Mouse (Mus musculus): ENCODE results near the gene Msl1.
"Not testable (repeated sequence)": the region's sequence is repeated elsewhere in the genome, so short reads cannot be mapped to it uniquely, and the experiment has no call there.

The Msl1 gene

GRCm38 (mm10) chr11:98797909-98798308 is 2.6 kb downstream of the Msl1 start:
- DNase-seq = no peak

GRCm38 (mm10) chr11:98804605-98805004 is 9.3 kb downstream of the Msl1 start, which contains the start of gene Casc3:
Gene Casc3, plus strand, starts transcription at chr11:98804905.
- DNase-seq = no peak

DNA sequence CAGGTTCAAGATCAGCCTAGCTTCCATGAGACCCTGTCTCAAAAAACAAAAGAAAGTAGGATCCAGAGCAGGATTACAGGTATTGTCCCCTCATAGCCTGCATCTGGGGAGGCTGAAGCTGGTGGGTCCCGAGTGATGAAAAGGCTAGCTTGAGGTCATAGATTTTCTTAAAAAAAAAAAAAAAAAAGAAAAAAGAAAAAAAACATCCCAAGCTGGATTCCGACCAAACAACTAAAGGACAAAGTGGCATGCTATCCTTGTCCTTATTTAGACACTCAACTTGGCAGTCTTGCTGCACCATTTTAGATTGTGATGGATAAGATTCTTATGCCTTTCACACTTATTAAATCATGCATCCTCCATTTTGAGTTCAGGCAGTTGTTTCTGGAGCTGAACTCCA is 13.1 kb downstream of the Msl1 start:
- DNase-seq = no peak

DNA sequence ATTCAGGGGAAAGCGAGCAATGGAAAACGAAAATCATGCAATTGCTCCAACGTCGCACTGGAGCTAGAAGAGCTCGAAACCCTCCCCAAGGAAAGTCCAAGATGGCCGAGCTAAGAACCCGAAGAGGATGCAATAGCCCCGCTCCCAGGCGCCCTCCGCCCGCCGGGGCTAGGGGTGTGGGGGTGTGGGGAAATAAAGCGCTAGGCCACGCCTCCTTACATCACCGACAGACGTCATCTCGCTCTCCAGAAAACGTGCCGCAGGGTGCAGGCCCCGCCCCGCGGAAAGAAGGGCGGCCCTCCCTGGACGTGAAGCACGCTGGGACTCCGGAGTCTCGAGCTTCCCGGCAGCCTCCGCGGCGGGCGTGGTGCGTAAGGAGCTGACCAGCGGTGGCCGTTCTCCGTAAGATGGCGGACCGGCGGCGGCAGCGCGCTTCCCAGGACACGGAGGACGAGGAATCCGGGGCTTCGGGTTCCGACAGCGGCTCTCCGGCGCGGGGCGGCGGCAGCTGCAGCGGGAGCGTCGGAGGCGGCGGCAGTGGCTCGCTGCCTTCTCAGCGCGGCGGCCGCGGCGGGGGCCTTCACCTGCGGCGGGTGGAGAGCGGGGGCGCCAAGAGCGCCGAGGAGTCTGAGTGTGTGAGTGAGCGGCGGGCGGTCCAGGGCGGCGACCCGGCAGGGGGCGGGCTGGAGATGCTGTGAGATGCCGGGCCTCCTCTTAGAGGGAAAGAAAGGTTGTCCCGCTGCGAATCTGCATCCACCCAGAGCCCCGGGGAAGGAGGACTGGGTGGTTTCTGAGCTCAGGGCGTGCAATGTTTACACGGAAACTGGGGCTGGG is 14.4 kb downstream of the Msl1 start:
- peak; percentile 99 for DNase-seq

DNA sequence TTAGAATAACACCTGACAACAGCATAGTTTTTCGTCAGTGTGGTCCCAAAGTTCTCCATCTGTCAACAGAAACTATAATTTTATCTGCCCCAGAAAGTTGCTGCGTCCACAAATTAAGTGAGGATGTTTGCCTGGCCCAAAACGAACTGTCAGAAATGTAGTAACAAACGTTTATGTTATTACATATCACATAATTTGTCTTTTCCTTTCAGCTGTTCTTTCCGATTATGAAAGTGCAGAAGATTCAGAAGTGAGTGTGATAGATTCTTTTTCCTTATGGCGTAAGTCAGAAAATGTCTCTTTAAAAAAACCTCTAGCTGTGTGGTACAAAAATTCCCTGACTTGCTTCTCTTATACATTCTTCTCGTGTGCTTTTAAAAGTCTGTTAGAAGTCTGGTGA is 15.4 kb downstream of the Msl1 start:
- DNase-seq = no peak

GRCm38 (mm10) chr11:98816706-98817239 is 21.5 kb downstream of the Msl1 start:
- DNase-seq = no peak

GRCm38 (mm10) chr11:98820968-98821367 is 25.7 kb downstream of the Msl1 start:
- DNase-seq = no peak

DNA sequence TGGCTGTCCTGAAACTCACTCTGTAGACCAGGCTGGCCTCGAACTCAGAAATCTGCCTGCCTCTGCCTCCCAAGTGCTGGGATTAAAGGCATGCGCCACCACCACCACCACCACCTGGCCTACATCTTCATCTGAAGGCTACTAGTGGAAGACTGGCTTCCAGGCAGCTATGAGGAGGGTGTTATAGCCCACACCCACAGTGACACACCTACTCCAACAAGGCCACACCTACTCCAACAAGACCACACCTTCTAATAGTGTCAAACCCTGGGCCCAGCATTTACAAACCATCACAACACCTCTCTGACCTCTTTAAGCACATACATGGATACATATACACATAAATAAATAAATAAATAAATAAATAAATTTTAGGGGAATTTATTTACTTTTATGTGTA is 30.8 kb downstream of the Msl1 start:
- not testable (repeated sequence) for DNase-seq

GRCm38 (mm10) chr11:98827877-98828276 is 32.6 kb downstream of the Msl1 start:
- no peak for DNase-seq

GRCm38 (mm10) chr11:98829091-98829775 is 33.9 kb downstream of the Msl1 start:
- DNase-seq = peak; percentile 74

DNA sequence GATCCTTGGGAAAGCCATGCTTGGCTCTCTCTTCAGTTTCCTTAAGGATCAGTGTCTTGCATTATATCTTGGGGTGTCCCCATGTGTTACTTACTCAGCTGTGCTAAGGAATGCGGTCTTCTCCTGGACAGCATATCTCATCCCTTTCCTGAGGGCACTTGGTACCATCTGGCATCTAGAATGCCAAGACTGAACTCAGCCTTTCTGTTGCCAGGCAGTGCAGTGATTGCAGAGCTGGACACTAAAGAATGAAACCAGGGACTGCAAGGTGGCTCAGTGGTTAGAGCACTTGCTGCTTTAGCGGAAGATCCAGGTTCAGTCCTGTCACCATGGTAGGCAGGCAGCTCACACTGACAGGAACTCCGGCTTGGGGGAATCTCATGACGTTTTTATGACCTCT is 34.6 kb downstream of the Msl1 start:
- peak; percentile 65 for DNase-seq

DNA sequence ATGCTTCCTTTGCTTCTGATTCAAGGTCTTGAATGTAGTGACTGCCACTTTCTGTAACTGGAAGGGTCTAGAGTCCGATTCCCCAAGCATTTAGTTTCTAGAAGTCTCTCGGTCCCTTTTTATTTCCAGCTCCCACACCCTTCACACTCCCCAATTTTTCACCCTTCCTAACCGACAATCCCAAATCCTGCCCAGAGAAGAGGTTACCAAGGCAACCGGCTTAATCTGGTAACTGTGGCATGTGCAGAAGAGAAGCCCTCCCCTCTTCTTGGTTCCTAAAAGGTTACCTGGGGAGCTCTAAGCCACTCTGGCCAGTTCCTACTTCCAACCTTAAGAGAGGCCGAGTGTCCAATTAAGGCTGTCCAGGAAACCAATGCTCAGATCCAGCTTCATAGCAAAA is 40.0 kb downstream of the Msl1 start:
- DNase-seq = no peak

DNA sequence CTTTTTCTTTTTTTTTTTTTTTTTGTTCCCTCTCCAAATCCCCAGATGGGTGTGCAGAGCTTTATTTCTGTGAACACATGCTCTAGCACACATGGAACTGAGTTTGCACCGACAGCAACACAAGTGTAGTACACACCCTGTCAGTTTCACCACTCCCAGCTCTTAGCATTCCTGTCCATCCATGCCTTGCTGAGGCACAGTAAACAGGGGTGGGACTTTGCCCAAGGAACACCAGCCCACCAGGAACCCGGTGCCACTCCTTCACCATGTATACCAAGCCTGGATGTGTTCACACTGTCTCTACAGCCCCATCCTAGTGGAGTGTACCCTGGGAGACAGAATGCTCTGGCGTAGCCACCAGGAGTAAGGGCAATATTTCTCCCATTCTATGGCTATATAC is 40.4 kb downstream of the Msl1 start:
- no peak for DNase-seq

DNA sequence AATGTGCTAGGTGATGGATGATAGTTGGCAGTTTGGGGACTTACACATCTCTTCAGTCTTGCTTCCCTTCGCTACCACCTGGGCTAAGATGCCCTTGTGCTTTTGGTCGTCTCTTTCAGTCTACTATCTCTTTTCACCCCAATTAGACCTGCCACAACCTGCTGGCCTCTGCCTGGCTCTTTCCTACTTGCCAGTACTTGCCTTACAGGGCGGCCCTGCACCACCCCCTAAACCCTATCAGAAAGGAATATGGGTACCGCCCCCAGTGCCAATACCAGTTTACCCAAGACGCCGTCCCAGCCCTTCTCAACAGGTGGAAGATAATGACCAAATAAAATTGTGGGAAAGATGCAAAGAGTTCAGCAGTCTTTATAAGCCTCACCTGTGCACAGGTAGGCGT is 40.8 kb downstream of the Msl1 start:
- DNase-seq = no peak

DNA sequence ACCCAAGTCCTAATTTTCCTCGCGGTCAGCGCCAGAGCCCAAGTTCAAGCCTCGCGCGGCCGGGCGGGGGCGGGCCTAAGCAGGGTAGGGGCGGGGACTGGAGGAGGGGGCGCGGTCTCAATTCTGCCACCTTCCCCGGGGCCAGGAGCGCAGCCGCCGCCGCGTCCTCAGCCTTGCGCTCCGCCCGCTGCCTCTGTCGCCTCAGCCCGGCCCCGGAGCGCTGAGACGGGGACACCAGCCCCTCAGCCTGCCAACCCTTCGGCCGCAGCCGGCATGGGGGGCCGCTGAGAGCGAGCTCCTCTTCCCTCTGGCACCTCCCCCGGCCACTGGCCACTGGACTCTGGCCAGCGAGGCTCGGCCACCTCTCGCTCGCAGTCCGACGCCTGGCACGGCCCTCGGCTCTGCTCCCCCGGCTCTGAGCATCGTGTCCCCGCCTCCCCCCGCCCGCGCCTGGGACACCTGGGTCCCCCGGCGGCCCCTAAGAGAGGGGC is 41.4 kb downstream of the Msl1 start, which contains the start of gene Rapgefl1:
Gene Rapgefl1 (plus strand): TSS at position 135 of the 491 bp plus-strand sequence.
- peak; percentile 85 for DNase-seq

GRCm38 (mm10) chr11:98837231-98837704 is 42.0 kb downstream of the Msl1 start:
- peak; percentile 57 for DNase-seq

DNA sequence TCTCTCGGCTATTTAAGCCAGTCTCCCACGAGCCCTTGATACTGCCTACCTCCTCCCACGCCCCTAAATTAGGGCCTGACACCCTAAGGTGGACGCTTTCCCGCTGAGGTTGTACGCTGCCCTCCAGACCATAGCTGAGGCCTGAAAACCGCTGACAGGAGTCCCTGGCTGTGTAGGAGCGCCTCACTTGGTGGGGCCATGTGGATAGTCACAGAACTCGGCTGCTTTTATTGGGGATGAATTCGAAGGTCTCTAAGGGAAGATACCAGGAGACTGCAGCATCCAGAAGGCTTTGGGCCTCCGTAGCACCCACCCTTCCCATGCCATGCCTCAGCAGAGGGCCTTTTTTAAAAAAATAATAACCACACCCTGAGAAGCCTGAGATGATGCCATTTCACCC is 42.6 kb downstream of the Msl1 start:
- no peak for DNase-seq

- DNase-seq = no peak
Observed at GRCm38 (mm10) chr11:98838512-98838911, 43.2 kb downstream of the Msl1 start.

GRCm38 (mm10) chr11:98839402-98839801 is 44.1 kb downstream of the Msl1 start:
- DNase-seq = peak; percentile 61

DNA sequence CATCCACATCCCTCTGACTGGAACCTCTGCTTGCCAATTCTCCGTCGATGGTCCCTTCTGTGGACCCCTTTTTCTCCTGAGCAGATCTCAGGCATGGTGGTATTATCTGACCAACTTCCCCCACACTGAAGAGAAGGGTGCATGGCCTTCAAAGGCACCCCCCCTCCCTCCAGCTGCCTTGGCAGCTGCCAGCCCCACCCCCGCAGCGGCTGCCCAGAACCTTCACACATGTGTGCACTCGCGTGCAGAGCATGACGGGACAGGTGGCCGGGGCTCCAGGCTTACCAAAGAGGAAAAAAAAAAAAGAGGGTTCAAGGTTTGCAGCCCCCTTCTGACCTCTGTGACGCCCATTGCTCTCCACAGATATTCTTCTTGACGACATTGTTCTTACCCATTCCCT is 44.6 kb downstream of the Msl1 start:
- DNase-seq = no peak

GRCm38 (mm10) chr11:98846016-98846415 is 50.7 kb downstream of the Msl1 start:
- peak; percentile 65 for DNase-seq

- no peak for DNase-seq
Observed at GRCm38 (mm10) chr11:98846865-98847604, 51.7 kb downstream of the Msl1 start.
